Mouse (Mus musculus) kidney, adult 9 months (tissue): ENCODE results near the gene Rabgap1l.
"Not testable (repeated sequence)": the region's sequence is repeated elsewhere in the genome, so short reads cannot be mapped to it uniquely, and the experiment has no call there.

Experiments used
- DNase-seq: peaks from one replicate; pipeline ENCODE4 v3.0.0; 2022

Rabgap1l gene

DNA sequence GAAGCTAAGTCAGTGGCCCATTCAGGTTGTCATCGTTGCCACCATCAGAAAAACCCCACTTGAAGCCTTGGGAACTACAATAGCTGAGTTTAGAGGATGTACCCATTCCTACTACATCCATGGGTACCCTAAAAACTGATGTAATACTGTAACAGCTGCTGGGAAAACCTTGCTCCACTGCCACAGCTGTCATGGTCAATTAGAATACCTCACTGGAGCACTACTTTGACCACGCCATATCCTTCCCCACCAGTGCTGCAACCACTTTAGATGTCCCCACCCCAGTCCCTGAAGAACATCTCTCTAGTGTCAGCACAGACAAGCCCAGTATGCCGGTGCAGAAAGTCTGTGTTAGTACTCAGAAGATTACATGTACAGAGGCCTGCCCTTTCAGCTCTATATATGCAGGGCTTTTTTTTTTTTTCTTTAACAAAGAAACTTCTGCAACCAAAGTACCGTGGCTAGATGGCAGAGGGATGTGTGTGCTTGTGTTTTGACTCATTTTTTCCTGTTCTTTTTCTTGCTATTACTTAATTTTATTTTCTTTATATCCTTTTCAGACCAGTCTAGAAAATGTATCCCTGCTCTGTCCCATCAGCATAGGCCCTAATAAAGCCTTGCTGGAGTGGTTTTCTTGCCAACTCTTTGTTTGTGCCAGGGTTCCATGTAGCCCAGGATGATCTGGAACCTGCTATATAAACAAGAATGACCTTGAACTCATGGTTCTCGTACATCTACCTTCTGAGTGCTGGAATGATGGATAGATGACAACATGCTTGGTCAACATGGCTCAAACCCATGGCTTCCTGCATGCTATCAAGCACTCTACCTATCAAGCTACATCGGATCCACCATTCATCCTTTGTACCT lies 100.6 kb downstream of the Rabgap1l start:
- no peak for DNase-seq

DNA sequence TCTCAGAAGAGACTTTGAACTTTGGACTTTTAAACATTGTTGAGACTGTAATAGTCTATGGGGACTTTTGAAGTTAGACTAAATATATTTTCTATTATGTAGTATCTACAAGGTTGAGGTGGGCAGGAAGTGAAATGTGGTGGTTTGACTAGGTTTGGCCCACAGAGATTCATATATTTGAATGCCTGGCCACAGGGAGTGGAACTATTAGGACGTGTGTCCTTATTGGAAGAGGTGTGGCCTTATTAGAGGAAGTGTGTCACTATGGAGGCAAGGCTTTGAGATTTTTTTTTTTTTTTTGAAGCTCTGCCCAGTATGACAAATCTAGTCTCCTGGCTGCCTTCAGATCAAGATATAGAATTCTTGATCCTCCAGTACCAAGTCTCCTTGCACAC lies 101.8 kb downstream of the Rabgap1l start:
- DNase-seq: no peak

DNA sequence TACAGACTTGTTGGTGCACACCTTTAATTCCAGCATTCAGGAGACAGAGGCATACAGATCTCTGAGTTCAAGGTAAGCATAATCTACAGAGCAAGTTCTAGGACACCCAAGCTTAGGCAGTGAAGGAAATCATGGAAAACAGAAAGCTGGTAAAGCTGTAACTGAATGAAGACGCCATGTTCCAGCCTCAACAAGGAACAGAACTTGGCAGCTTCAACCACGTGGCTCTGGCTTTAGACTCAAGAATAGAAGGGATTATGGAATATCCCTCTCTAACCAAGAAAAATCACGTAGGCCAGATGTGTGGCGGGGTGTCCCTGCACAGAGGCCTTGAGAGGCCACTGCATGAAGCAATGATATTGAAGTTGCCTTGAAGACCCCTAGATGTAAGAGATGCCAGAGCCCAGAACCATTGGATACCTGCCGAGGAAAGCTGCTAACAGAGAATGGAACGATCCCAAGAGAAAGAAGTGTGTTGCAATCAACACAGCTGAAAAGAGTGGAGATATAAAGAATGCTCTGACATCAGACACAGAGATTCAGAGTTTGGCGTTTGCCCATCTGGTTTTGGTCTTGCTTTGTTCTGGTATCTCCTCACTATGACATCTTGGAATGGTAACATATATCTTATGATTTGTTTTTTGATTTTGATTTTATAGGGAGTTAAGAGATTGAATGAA lies 102.4 kb downstream of the Rabgap1l start:
- DNase-seq: no peak

DNA sequence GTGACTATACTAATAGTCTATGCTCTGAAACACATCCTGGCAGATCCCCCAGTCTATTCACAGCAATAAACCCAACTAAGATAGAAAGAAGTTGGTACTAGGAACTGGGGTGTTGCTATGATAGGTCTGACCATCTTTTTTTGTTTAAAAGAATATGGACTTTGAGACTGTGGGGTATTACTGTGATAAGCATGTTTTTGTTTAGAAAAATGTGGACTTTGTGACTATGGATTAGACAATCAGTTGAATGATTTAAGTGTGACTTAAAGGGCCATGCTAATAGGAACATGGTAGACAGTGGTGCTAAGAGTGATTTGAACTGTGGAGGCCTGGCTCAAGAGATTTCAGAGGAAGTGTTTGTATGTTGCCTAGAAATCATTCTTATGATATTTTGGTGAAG lies 103.5 kb downstream of the Rabgap1l start:
- no peak for DNase-seq

DNA sequence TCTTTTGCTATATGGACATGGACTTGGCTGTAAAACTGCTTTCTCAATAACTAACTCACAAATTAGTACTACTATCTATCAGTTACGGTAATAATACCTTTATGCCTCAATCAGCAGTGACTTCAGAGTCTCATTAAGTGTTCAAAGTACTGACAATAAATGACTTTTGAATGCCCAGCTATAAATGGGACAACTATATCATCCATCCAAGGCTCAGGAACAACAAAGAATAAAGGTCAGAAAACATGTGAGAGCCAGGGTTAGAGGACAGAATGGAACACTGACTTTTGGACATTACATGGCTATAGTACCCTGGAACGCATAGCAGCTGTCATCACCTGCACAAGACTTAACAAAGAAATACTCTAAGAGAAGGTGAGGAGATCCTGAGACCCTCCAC lies 108.8 kb downstream of the Rabgap1l start:
- DNase-seq: no peak

GRCm38 (mm10) chr1:160681398-160682050 lies 111.5 kb downstream of the Rabgap1l start:
- DNase-seq: no peak

GRCm38 (mm10) chr1:160674763-160675162 lies 118.2 kb downstream of the Rabgap1l start:
- DNase-seq: no peak

DNA sequence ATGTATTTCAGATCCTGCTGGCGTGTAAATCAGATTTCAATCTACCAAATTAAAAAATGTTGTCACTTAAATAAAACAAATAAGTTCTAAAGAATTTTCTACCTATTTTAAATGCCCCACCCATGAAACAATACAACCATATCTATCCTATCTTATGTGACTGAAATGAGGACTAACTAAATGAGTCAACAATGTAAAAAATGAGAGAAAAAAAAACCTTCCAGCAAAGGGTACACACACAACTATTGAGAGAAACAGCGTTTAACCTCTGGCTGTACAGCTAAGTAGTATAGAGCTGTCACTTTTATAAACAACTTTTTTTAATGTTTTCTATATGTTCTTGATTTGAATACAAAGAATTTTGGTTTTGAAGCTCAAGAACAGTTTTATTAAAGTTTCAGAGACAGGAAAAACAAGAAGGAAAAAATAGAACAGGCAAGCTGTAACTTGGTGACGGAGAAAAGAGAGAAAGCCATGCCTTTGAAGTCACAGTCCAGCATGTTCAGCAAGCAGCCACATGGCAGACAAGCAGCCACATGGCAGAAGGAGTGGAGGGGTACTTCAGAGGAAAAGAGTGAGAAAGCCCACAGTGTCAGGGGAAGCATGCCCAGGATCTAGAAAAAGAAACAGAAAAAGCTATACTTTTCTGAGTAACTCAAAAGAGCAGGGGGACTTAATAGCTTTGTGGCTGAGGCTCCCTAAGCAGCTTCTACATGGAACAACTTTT lies 120.8 kb downstream of the Rabgap1l start:
- no peak for DNase-seq

GRCm38 (mm10) chr1:160655806-160656470 lies 137.1 kb downstream of the Rabgap1l start:
- DNase-seq: no peak

- DNase-seq: no peak
Observed at GRCm38 (mm10) chr1:160651691-160652090, 141.3 kb downstream of the Rabgap1l start.

DNA sequence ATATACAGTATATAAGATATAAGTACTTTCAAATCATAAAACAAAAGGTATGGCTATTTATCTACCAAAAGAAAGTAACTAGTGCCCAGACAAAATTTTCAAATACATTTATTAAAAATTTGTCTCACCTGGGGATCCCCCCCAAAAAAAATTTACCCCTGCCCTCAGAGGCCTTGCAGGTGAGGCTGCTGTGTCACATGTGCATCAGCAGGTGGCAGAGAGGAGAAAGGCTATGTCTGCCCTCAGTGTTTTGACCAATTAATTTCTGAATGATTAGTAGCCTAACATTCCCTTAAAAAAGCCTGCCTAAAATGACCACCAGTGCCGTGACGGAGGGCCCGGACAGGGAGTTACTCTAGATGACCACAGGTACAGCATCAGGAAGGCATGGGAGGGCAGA lies 147.6 kb downstream of the Rabgap1l start:
- DNase-seq: no peak

DNA sequence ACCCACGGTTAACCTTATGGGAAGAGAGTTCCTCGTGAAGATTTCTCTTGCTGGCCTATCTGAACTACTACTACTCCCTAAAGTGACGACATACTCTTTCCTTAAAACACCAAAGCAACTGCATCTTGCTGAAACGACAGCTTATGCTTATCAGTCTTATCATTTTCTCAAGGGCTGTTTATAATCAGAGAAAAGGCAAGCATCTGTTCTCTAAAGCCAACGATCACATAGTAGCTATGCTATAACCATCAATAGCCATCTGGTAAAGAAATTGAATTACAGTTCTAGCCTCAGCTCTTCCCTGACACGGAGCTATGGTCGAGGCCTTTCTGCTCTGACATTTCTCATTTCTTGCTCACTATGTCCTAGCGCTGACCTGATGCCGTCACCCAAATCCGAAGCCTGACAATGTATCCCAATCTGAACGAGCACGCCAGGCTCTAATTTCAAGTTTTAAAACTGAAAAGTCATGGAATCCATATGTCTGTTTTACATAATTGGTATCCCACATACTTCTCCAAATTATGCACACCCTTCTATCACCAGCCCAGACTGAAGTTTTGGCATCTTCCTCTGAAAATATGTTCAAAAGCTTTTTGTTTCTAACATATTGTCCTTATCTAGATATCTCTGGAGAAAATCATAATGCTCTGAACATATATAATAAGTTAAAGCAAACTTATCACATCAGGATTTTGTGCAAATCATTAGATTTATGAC lies 164.6 kb downstream of the Rabgap1l start:
- DNase-seq: no peak

- DNase-seq: peak; percentile 16
Observed at GRCm38 (mm10) chr1:160624354-160625120, 168.5 kb downstream of the Rabgap1l start.

DNA sequence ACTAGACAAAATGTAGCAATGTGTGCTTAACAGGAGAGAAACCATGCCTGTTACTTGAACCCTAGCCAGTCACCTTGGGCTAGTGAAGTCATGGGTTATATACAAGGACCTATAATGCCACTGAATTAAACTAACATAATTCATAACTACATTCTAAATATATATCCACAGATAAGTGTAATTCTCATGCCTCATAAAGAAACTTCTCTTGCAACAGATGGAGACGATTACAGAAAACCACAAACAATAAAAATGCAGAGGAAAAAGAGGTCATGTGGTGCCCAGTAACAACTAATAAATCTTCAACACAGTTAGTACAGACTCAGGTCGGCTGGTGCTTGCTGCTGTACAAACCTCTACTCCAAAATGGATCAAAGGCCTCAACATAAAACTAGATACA lies 174.8 kb downstream of the Rabgap1l start:
- no peak for DNase-seq

DNA sequence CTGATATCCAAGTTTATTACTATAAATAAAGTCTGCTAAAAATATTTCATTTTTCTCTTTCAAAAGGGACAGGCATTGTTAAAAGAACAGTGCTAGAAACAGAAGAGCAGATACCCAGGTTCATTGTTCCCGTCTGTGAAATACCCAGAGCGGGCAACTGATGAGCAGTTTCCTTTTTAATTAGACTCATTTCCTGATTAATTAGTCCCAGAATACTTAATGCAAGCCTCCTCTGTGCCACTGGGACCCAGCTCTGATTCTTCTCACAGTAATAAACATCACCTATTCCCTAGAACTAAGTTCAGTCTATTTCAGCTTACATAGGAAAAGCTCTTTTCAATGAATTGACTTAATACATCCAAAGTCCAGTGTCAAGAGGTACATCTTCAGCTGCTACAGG lies 186.6 kb downstream of the Rabgap1l start:
- DNase-seq: no peak

DNA sequence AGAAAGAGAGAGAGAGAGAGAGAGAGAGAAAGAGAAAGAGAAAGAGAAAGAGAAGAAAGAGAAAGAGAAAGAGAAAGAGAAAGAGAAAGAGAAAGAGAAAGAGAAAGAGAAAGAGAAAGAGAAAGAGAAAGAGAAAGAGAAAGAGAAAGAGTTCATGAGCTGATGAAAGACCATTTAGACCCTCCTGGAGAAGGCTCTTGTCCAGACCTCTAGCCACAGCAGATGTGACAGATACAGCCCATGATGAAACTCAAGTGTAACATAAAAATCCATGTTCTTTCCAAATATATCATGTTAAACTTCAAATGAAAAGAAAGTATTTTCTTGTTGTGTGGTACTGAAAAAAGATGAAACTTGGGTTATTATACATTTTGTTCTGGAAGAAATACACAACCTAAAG lies 189.7 kb downstream of the Rabgap1l start:
- not testable (repeated sequence) for DNase-seq

DNA sequence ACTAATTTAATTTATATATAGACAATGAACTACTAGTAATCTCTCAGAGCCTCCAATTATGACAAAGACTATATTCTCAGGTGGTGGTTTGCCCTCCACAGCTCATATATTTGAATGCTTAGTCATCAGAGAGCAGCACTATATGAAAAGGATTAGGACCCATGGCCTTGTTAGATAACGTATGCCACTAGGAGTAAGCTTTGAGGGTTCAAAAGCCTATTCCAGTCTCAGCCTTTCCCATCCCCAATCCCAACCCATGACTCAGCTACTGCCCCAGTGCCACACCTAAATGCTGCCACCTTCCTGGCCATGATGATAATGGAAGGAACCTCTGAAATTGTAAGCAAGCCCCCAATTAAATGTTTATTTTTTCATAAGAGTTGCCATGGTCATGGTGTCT lies 195.6 kb downstream of the Rabgap1l start:
- DNase-seq: no peak

DNA sequence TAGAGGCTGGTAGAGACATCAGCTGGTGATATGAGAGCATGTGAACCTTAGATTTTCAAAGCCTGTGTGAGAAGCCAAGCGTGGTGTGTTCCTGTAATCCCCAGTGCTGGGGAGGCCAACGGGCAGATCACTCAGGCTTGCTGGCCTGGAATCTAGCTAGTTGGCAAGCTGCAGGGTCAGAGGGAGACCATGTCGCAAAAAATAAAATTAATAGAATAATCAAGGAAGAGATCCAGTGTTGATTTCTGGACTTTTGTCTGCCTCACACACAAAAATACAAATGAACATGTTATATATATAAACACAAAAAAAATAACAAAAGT lies 196.1 kb downstream of the Rabgap1l start:
- peak; percentile 16 for DNase-seq

DNA sequence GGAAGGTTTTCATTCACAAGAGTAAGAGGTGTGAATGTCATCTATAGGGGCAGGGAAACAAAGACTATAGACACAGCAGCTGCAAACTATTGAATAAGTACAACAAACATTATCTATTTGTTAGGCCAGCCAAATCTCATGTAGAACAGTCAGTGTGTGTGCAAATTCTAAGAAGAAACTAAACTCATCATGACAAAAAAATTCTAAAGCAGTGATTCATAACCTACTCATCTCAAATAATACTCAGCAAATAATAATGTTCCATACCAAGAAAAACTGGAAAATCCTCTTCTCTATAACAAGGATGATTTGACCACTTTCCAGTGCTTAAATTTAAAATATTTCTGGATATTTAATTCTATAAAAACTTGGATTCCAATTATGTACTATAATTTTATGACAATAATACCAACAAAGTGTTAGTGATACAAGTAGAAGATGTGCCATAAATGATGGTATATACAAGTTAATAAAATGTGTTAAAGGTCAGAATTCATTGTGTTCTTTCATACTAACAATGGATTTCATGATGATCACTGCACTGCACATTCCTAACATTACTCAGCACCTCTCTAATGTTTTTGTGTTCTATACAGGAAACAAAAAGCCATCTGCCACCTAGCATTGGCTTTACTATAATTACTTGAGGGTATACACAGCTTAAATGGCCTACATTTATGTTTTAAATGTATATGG lies 196.6 kb downstream of the Rabgap1l start:
- DNase-seq: no peak

- DNase-seq: no peak
Observed at GRCm38 (mm10) chr1:160594576-160594975, 198.4 kb downstream of the Rabgap1l start.

GRCm38 (mm10) chr1:160594066-160594465 lies 198.9 kb downstream of the Rabgap1l start:
- no peak for DNase-seq
